Mouse (Mus musculus) MEL (cell line): ENCODE data around the gene Prg4. TPM values are rescaled to one million over a fixed set of nuclear protein-coding genes. Genes with fewer than 3 reads are reported as not detected.

Experiments
- DNase-seq: peaks from one replicate; pipeline ENCODE4 v3.0.0; 2011; ENCODE audit warnings: low read depth, low spot score
- H3K27ac ChIP-seq: 2 replicates; pipeline ENCODE4 v1.5.1; 2012; ENCODE audit warnings: low read depth, mild to moderate bottlenecking, control low read depth, low read length, moderate library complexity; ENCODE audit not compliant: control insufficient read depth
- H3K27me3 ChIP-seq, 2 experiments: fragments of 150-350 bp in 1 of 2; sonication (generic) in 1 of 2; 2 replicates each; pipeline ENCODE4 v1.6.1; 2012; ENCODE audit warnings: low read length in 2 of 2, mild to moderate bottlenecking in 2 of 2, improper control_type of control experiment in 1 of 2, moderate library complexity in 1 of 2; ENCODE audit not compliant: insufficient read depth in 2 of 2, control insufficient read depth in 1 of 2
- H3K36me3 ChIP-seq, 2 experiments: 2 replicates each; pipeline ENCODE4 v1.6.1; 2012 to 2014; ENCODE audit warnings: low read length in 2 of 2, improper control_type of control experiment in 1 of 2, inconsistent platforms in 1 of 2, mild to moderate bottlenecking in 1 of 2; ENCODE audit not compliant: insufficient read depth in 2 of 2, control insufficient read depth in 1 of 2
- H3K4me1 ChIP-seq, 2 experiments: fragments of 150-350 bp in 1 of 2; sonication (generic) in 1 of 2; 2 replicates each; pipeline ENCODE4 v1.6.1; 2012; ENCODE audit warnings: low read length in 2 of 2, improper control_type of control experiment in 1 of 2, mild to moderate bottlenecking in 1 of 2; ENCODE audit not compliant: insufficient read depth in 2 of 2, control insufficient read depth in 1 of 2
- H3K4me3 ChIP-seq, 2 experiments: fragments of 150-350 bp in 1 of 2; sonication (generic) in 1 of 2; 2 replicates each; pipeline ENCODE4 v1.5.1; 2012; ENCODE audit warnings: low read depth in 2 of 2, low read length in 2 of 2, mild to moderate bottlenecking in 2 of 2, moderate library complexity in 2 of 2, control low read depth in 1 of 2, improper control_type of control experiment in 1 of 2; ENCODE audit not compliant: control insufficient read depth in 1 of 2, insufficient read depth in 1 of 2
- H3K79me2 ChIP-seq: 2 replicates; pipeline ENCODE4 v1.6.1; 2012; ENCODE audit warnings: mild to moderate bottlenecking, low read length, moderate library complexity; ENCODE audit not compliant: control insufficient read depth, poor library complexity, insufficient read depth
- H3K9ac ChIP-seq: 2 replicates; pipeline ENCODE4 v1.6.1; 2012; ENCODE audit warnings: low read depth, mild to moderate bottlenecking, control low read depth, low read length, moderate library complexity; ENCODE audit not compliant: control insufficient read depth, poor library complexity, severe bottlenecking
- H3K9me3 ChIP-seq: fragments of 150-350 bp; sonication (generic); replicated peaks from 2 replicates; pipeline ENCODE4 v1.6.1; 2012; ENCODE audit warnings: mild to moderate bottlenecking, low read length, improper control_type of control experiment, moderate library complexity; ENCODE audit not compliant: insufficient read depth
- E2F4 ChIP-seq: IDR thresholded peaks from 2 replicates; pipeline ENCODE4 v1.6.1; 2011; ENCODE audit warnings: low read depth, low read length, improper control_type of control experiment, borderline replicate concordance
- ETS1 ChIP-seq: IDR thresholded peaks from 2 replicates; pipeline ENCODE4 v1.6.1; 2012; ENCODE audit warnings: low read depth, mild to moderate bottlenecking, inconsistent platforms, low read length, improper control_type of control experiment, moderate library complexity
- HCFC1 ChIP-seq: IDR thresholded peaks from 2 replicates; pipeline ENCODE4 v1.6.1; 2012; ENCODE audit warnings: low read depth, mild to moderate bottlenecking, inconsistent platforms, low read length, improper control_type of control experiment, moderate library complexity
- POLR2A ChIP-seq, 2 experiments: IDR thresholded peaks; 2 replicates each; pipeline ENCODE4 v1.6.1; 2011 to 2012; ENCODE audit warnings: low read length in 2 of 2, mild to moderate bottlenecking in 2 of 2, control low read depth in 1 of 2, improper control_type of control experiment in 1 of 2, low read depth in 1 of 2, moderate library complexity in 1 of 2; ENCODE audit not compliant: control insufficient read depth in 1 of 2, insufficient read depth in 1 of 2, poor library complexity in 1 of 2
- POLR2AphosphoS5 ChIP-seq: IDR thresholded peaks from 2 replicates; pipeline ENCODE4 v1.6.1; 2012; ENCODE audit warnings: low read depth, borderline replicate concordance, mild to moderate bottlenecking, inconsistent platforms, low read length, moderate library complexity, mixed read lengths
- RCOR1 ChIP-seq: IDR thresholded peaks from 2 replicates; pipeline ENCODE4 v1.6.1; 2012; ENCODE audit warnings: low read depth, mild to moderate bottlenecking, inconsistent platforms, low read length, improper control_type of control experiment
- TAL1 ChIP-seq: IDR thresholded peaks from 2 replicates; pipeline ENCODE4 v1.6.1; 2012; ENCODE audit warnings: mild to moderate bottlenecking, inconsistent platforms, low read length, moderate library complexity, mixed read lengths
- TCF12 ChIP-seq: IDR thresholded peaks from 2 replicates; pipeline ENCODE4 v1.6.1; 2014; ENCODE audit warnings: low read depth, mild to moderate bottlenecking, inconsistent platforms, low read length, improper control_type of control experiment, moderate library complexity
- polyA plus RNA-seq, 2 experiments: library from polyadenylated mRNA; stranded (reverse) in 1 of 2; unstranded in 1 of 2; fragments of >175 nt in 1 of 2; fragments of >200 nt in 1 of 2; gene quantifications; 2 replicates each; pipeline versions ENCODE4 v1.2.1 to v1.2.4; 2012; ENCODE audit warnings: low replicate concordance in 2 of 2, low read depth in 1 of 2; ENCODE audit not compliant: insufficient read length in 2 of 2, insufficient read depth in 1 of 2, missing spikeins in 1 of 2
- total RNA-seq: library from RNA; depleted of rRNA; stranded (reverse); fragments of 300-350 nt; gene quantifications from 2 replicates; pipeline ENCODE4 v1.2.3, GENCODE M21; 2012; rRNA removed

Gene Prg4
- total and polyA plus RNA-seq, 3 experiments: 0.19 to 0.42 TPM; not detected in 1

- H3K9ac ChIP-seq: no peak overlapping the region
- no peak overlapping the region for H3K27ac ChIP-seq
- no peaks in the 10 kb centered on the region for H3K4me1 ChIP-seq
- peaks cover 0 to 80% of the 10 kb centered on the region in 2 experiments; a peak in 2 of 4 replicates for H3K36me3 ChIP-seq
- no peak overlapping the region for H3K4me3 ChIP-seq
- H3K79me2 ChIP-seq: no peaks in the 10 kb centered on the region; the same call in 1 of the 2 replicates
- no peak for TF ChIP-seq RCOR1
- TF ChIP-seq POLR2A (IDR thresholded peaks at IDR 0.05; ENCODE audit: control insufficient read depth in 1 of 2, insufficient read depth in 1 of 2, low read depth in 1 of 2, low read length in 2 of 2, poor library complexity in 1 of 2): no peak
- no peak for TF ChIP-seq ETS1
- TF ChIP-seq TCF12: no peak
- TF ChIP-seq HCFC1: no peak
- no peaks in the 10 kb centered on the region for H3K27me3 ChIP-seq
- DNase-seq: no peak
- no peaks in the 10 kb centered on the region for H3K9me3 ChIP-seq
These were observed 61.4 kb downstream of the Prg4 start for GRCm38 (mm10) chr1:150404555-150404954.

- Histone ChIP-seq H3K9me3 (no peaks in the 10 kb centered on the region), H3K36me3 (peaks cover 0 to 85% of the 10 kb centered on the region in 2 experiments; a peak in 3 of 4 replicates), H3K27me3 (no peaks in the 10 kb centered on the region), H3K4me1 (no peaks in the 10 kb centered on the region), H3K9ac (no peak overlapping the region), H3K4me3 (no peak overlapping the region), H3K27ac (no peak overlapping the region), H3K79me2 (peaks cover 2% of the 10 kb centered on the region; the same call in 1 of the 2 replicates)
- DNase-seq: no peak
- TF ChIP-seq POLR2AphosphoS5 (no peak), TCF12 (no peak), TAL1 (no peak), E2F4 (no peak)
These were observed 62.1 kb downstream of the Prg4 start for GRCm38 (mm10) chr1:150403914-150404313.

Other genes starting within 250 kb of the Prg4 start
- gene Pdc, start 146.7 kb downstream of the Prg4 start, total RNA-seq: not detected in 2 replicates
- not detected for gene Pdc, start 146.7 kb downstream of the Prg4 start, polyA plus RNA-seq
- gene Tpr, start 73.3 kb downstream of the Prg4 start, total RNA-seq: 213 and 241 TPM in 2 replicates
- 100 to 1,000 TPM; 229 to 382 TPM for gene Tpr, start 73.3 kb downstream of the Prg4 start, polyA plus RNA-seq
- 28.6 and 30.1 TPM in 2 replicates for gene Odr4, start 73.1 kb downstream of the Prg4 start, total RNA-seq
- gene Odr4, start 73.1 kb downstream of the Prg4 start, polyA plus RNA-seq: 10 to 100 TPM in 1 of 2 experiments, not detected in 1; 23.1 TPM